Mouse (Mus musculus) lung, embryonic 14.5 days (tissue): ENCODE results near the gene F11r. TPM values are rescaled to one million over a fixed set of nuclear protein-coding genes. Genes with fewer than 3 reads are reported as not detected.

Experiments
- ATAC-seq: fragments of 200-750 bp; cut with Nextera tagmentation; 2 replicates; pipeline ENCODE4 v1.8.0; 2017; ENCODE audit warnings: mild to moderate bottlenecking, moderate TSS enrichment, moderate library complexity; ENCODE audit not compliant: insufficient read depth
- DNase-seq: peaks from one replicate; pipeline ENCODE4 v3.0.0-alpha.2; 2015
- H3K27ac ChIP-seq: fragments of 300-500 bp; sonication (generic); 2 replicates; pipeline ENCODE4 v1.5.1; 2014; ENCODE audit warnings: low read depth, mild to moderate bottlenecking, moderate library complexity
- H3K27me3 ChIP-seq: fragments of 300-500 bp; sonication (generic); 2 replicates; pipeline ENCODE4 v1.6.1; 2014; ENCODE audit warnings: low read length, control low read depth; ENCODE audit not compliant: insufficient read depth
- H3K36me3 ChIP-seq: fragments of 300-500 bp; sonication (generic); 2 replicates; pipeline ENCODE4 v1.6.1; 2014; ENCODE audit warnings: control low read depth; ENCODE audit not compliant: insufficient read depth
- H3K4me1 ChIP-seq: fragments of 300-500 bp; sonication (generic); 2 replicates; pipeline ENCODE4 v1.6.1; 2014; ENCODE audit warnings: antibody characterized with exemption, control low read depth; ENCODE audit not compliant: insufficient read depth
- H3K4me2 ChIP-seq: fragments of 300-500 bp; sonication (generic); 2 replicates; pipeline ENCODE4 v1.6.1; 2014; ENCODE audit warnings: mild to moderate bottlenecking
- H3K4me3 ChIP-seq: fragments of 300-500 bp; sonication (generic); 2 replicates; pipeline ENCODE4 v1.5.1; 2014; ENCODE audit warnings: low read depth, low read length
- H3K9ac ChIP-seq: fragments of 300-500 bp; sonication (generic); 2 replicates; pipeline ENCODE4 v1.6.1; 2014
- H3K9me3 ChIP-seq: fragments of 300-500 bp; sonication (generic); 2 replicates; pipeline ENCODE4 v1.6.1; 2016; ENCODE audit warnings: low read depth, low read length, control low read depth
- CTCF ChIP-seq: IDR thresholded peaks from 2 replicates; pipeline ENCODE4 v1.5.1; 2016; ENCODE audit warnings: antibody characterized with exemption, low read depth
- WGBS: fragments of 180-500 bp; shearing (Covaris S2); extraction: QIAGEN DNeasy Blood & Tissue Kit; methylation state at CpG from one replicate; pipeline ENCODE4 v1.1.7; 2014; 5-methylcytosine and 5-hydroxymethylcytosine counted together
- polyA plus RNA-seq: library from polyadenylated mRNA; unstranded; fragments of >200 nt; fragmentation: Nextera tagmentation; extraction: Ambion mirVana; gene quantifications from 2 replicates; pipeline ENCODE4 v1.2.1, GENCODE M21; 2014

F11r gene
- polyA plus RNA-seq, 1 experiment from 2014 or later = 91.3 TPM

DNA sequence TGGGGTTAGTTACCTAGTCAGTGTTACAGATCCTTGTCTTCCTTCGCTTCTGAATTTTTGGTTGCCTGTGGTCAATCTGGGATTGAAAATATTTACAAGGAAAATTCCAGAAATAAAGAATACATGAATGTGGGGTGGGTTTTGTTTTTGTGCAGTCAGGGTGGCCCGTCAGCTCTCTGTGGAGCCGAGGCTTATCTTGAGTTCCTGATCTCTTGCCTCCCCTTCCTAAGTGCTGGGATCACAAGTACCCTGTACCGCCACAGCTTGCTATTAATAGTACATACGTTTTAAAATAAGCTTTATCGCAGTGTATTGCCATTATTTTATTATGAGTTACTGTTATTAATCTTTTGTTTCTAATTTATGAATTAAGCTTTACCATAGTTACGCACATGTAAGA, 9.5 kb downstream of the F11r start:
- Histone ChIP-seq H3K9me3 (no peaks in the 10 kb centered on the region), H3K27ac (no peak overlapping the region; the same call in 1 of the 2 replicates), H3K4me1 (peaks cover 17% of the 10 kb centered on the region), H3K27me3 (no peaks in the 10 kb centered on the region), H3K4me3 (no peak overlapping the region), H3K4me2 (no peak overlapping the region), H3K9ac (no peak overlapping the region), H3K36me3 (no peaks in the 10 kb centered on the region)
- TF ChIP-seq CTCF = no peak
- ATAC-seq = no peak
- 34% methylated on average over 7 of the region's 7 CpGs for WGBS
- no peak for DNase-seq

DNA sequence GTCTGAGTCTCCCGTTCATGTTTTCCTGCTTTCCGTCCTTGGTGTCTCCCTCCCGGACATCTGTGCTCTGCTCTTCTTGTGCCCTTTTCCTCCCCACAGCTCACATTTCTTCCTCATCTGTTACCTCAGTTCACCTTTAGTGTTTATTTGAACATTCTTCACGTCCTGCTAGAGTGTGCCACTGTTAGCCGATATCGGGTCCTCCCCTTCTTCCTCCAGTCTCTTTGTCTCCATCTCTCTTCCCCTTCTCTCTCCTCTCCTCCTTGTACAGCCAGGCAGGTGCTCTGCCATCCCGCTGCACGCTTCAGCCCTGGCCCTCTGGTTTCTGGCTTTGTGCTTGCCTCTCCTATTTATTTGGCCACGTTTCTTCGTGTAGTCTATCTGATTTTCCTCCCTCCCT, 10.4 kb downstream of the F11r start:
- TF ChIP-seq CTCF = no peak
- ATAC-seq (no peak), DNase-seq (no peak)
- Histone ChIP-seq H3K36me3 (no peaks in the 10 kb centered on the region), H3K4me2 (peak overlapping the region; percentile 43), H3K9me3 (no peaks in the 10 kb centered on the region), H3K9ac (no peak overlapping the region), H3K4me3 (no peak overlapping the region), H3K27ac (0 out of 2 replicates have a peak overlapping the region, but pooled peaks have one; percentile 46), H3K27me3 (no peaks in the 10 kb centered on the region), H3K4me1 (peaks cover 16% of the 10 kb centered on the region; the same call in 1 of the 2 replicates)
- 17% methylated on average over 10 of the region's 10 CpGs for WGBS

DNA sequence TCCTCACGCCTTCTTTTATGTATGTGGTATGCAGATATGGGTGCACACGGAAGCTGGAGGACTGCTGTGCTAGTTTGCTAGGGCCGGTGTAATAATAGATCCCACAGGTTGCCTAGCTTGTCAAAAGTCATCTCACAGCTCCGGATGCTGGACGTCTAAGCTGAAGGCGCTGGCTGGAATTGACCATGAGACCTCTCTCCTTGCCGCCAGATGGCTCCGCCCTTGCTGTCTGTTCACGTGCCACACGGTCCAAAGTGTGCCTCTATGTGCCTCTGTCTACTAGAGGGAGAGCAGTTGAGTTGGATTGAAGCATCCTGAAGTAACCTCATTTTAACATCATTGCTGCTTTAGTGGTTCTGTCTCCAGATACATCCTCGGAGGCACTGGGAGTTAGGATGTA, 12.7 kb downstream of the F11r start:
- no peaks in the 10 kb centered on the region for H3K27me3 ChIP-seq
- no peak for DNase-seq
- ATAC-seq = no peak
- peaks cover 14% of the 10 kb centered on the region; the same call in 1 of the 2 replicates for H3K4me1 ChIP-seq
- no peaks in the 10 kb centered on the region for H3K9me3 ChIP-seq
- H3K4me3 ChIP-seq = no peak overlapping the region
- no peak overlapping the region for H3K27ac ChIP-seq
- H3K4me2 ChIP-seq = no peak overlapping the region
- no peaks in the 10 kb centered on the region for H3K36me3 ChIP-seq
- TF ChIP-seq CTCF = no peak
- H3K9ac ChIP-seq = no peak overlapping the region
- 64% methylated on average over 11 of the region's 11 CpGs for WGBS

- H3K4me3 ChIP-seq = no peak overlapping the region
- WGBS = 69% methylated on average over 10 of the region's 10 CpGs
- H3K9ac ChIP-seq = no peak overlapping the region
- H3K4me2 ChIP-seq = no peak overlapping the region
- ATAC-seq = no peak
- H3K27me3 ChIP-seq = no peaks in the 10 kb centered on the region
- peaks cover 14% of the 10 kb centered on the region; the same call in 1 of the 2 replicates for H3K4me1 ChIP-seq
- H3K36me3 ChIP-seq = no peaks in the 10 kb centered on the region
- H3K27ac ChIP-seq = no peak overlapping the region
- H3K9me3 ChIP-seq = no peaks in the 10 kb centered on the region
- DNase-seq = no peak
- no peak for TF ChIP-seq CTCF
These were observed 13.7 kb downstream of the F11r start for GRCm38 (mm10) chr1:171451001-171451400.

- ATAC-seq (no peak), DNase-seq (no peak)
- WGBS = 50% methylated on average over 5 of the region's 5 CpGs
- no peak overlapping the region for H3K27ac ChIP-seq
- no peaks in the 10 kb centered on the region for H3K36me3 ChIP-seq
- no peak overlapping the region for H3K4me2 ChIP-seq
- no peaks in the 10 kb centered on the region for H3K9me3 ChIP-seq
- H3K27me3 ChIP-seq = no peaks in the 10 kb centered on the region
- no peak overlapping the region for H3K9ac ChIP-seq
- H3K4me3 ChIP-seq = no peak overlapping the region
- TF ChIP-seq CTCF = no peak
- H3K4me1 ChIP-seq = peaks cover 3% of the 10 kb centered on the region; the same call in 1 of the 2 replicates
These were observed 15.2 kb downstream of the F11r start for GRCm38 (mm10) chr1:171452522-171452921.

DNA sequence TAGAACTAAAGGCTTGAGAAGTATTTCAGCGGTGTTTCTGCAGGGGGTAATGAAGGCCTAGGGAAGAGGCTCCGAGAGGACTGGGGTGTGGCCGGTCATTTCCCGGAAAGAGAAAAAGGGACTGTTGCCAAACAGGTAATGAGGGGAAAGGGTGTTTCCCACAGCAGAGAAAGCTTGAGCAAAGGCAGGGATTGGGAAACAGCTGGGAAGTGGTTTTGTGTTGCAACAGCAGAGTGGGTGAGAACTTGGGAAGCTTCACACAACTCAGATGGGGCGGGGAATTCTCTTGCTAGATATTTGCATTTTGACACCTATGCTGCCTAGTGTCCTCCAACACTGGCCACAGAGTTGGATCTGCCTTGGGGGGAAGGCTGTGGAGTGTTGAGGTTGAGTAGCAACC, 15.6 kb downstream of the F11r start:
- H3K36me3 ChIP-seq = no peaks in the 10 kb centered on the region
- no peak overlapping the region for H3K4me2 ChIP-seq
- no peaks in the 10 kb centered on the region for H3K9me3 ChIP-seq
- no peak for TF ChIP-seq CTCF
- no peaks in the 10 kb centered on the region for H3K4me1 ChIP-seq
- WGBS = 72% methylated on average over 5 of the region's 5 CpGs
- H3K27me3 ChIP-seq = no peaks in the 10 kb centered on the region
- H3K9ac ChIP-seq = no peak overlapping the region
- DNase-seq (no peak), ATAC-seq (no peak)
- no peak overlapping the region for H3K4me3 ChIP-seq
- no peak overlapping the region for H3K27ac ChIP-seq

GRCm38 (mm10) chr1:171454926-171455325, 17.6 kb downstream of the F11r start:
- DNase-seq = no peak
- Histone ChIP-seq H3K4me2 (no peak overlapping the region), H3K9ac (no peak overlapping the region), H3K4me1 (no peaks in the 10 kb centered on the region), H3K27me3 (no peaks in the 10 kb centered on the region), H3K4me3 (no peak overlapping the region), H3K9me3 (no peaks in the 10 kb centered on the region), H3K27ac (no peak overlapping the region), H3K36me3 (no peaks in the 10 kb centered on the region)
- WGBS = 63% methylated on average over 6 of the region's 6 CpGs
- ATAC-seq = no peak
- TF ChIP-seq CTCF = no peak

DNA sequence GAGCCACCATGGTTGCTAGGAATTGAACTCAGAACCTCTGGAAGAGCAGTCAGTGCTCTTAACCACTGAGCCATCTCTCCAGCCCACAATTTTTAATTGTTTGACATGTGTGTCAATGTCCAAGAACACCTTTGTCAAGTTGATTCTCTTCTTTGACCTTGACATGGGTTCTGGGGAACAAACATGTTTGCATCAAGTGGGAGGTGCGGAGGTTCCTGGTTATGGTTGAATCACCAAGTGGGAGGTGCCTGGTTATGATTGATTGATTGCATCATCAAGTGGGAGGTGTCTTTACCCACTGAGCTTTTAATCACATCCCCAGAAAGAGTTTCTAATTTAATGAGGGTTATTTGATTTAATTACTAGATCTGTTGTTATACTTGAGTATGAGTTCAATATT, 20.2 kb downstream of the F11r start:
- Histone ChIP-seq H3K4me2 (no peak overlapping the region), H3K27ac (no peak overlapping the region), H3K9me3 (no peaks in the 10 kb centered on the region), H3K36me3 (peaks cover 16% of the 10 kb centered on the region; the same call in 1 of the 2 replicates), H3K4me3 (no peak overlapping the region), H3K4me1 (no peaks in the 10 kb centered on the region), H3K9ac (no peak overlapping the region), H3K27me3 (no peaks in the 10 kb centered on the region)
- 90% methylated on average over 1 of the region's 1 CpGs for WGBS
- ATAC-seq (no peak), DNase-seq (no peak)
- no peak for TF ChIP-seq CTCF
